Mouse (Mus musculus): ENCODE results near the gene Pak7. TPM values are rescaled to one million over a fixed set of nuclear protein-coding genes. Genes with fewer than 3 reads are reported as not detected.
A peak's percentile ranks its signal among the peaks of the same experiment; 100 is the strongest.
"Not testable (repeated sequence)": the region's sequence is repeated elsewhere in the genome, so short reads cannot be mapped to it uniquely, and the experiment has no call there.

Gene Pak7
- polyA plus RNA-seq (2016; fragmentation: Nextera tagmentation; extraction: Ambion mirVana) = 0.21 and 0.80 TPM in 2 replicates

- peaks cover 15% of the 10 kb centered on the region; the same call in 1 of the 2 replicates for H3K27me3 ChIP-seq (ENCODE audit: insufficient read depth, poor library complexity, severe bottlenecking)
- under 1% methylated on average over 39 of the region's 39 CpGs for WGBS
- H3K4me1 ChIP-seq = peaks cover 13% of the 10 kb centered on the region
- no peaks in the 10 kb centered on the region for H3K9me3 ChIP-seq
- H3K4me3 ChIP-seq = peak within 1 kb of the TSS; percentile 71
- H3K36me3 ChIP-seq = no peaks in the 10 kb centered on the region
- H3K27ac ChIP-seq = peak within 1 kb of the TSS; percentile 44; the same call in 1 of the 2 replicates
- DNase-seq (ENCODE audit: low spot score) = peak; percentile 89
Measured at GRCm38 (mm10) chr2:136387181-136388131, at the start of gene Pak7. TSS of gene Pak7 (minus strand) at chr2:136387967.

GRCm38 (mm10) chr2:136425561-136425960 lies 37.8 kb upstream of the Pak7 start:
- Histone ChIP-seq H3K9me3 (no peaks in the 10 kb centered on the region), H3K36me3 (no peaks in the 10 kb centered on the region), H3K4me3 (no peak overlapping the region), H3K27ac (no peak overlapping the region), H3K4me1 (no peaks in the 10 kb centered on the region), H3K27me3 (ENCODE audit: insufficient read depth, poor library complexity, severe bottlenecking) (no peaks in the 10 kb centered on the region)
- WGBS = 71% methylated on average over 6 of the region's 6 CpGs
- no peak for DNase-seq (ENCODE audit: low spot score)

DNA sequence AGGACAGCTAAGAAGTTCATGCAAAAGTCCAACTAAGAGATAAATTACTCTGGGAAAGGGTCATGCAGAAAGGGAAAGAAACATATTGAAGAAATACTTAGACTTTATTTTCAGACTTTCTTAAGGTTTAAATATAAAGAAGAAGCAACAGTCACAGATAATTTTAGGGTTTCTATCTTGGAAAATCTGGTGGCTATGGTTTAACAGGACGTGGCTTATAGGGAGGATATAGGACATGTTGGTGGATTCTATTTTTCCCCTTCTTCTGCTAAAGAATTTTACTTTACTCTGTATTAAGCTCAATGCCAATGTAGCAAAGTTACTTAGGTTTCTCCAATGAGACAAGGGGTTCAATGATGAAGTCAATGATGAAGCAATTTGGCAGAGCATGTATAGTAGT lies 31.8 kb upstream of the Pak7 start:
- Histone ChIP-seq H3K27ac (no peak overlapping the region), H3K9me3 (no peaks in the 10 kb centered on the region), H3K4me1 (no peaks in the 10 kb centered on the region), H3K27me3 (ENCODE audit: insufficient read depth, poor library complexity, severe bottlenecking) (no peaks in the 10 kb centered on the region), H3K4me3 (no peak overlapping the region), H3K36me3 (no peaks in the 10 kb centered on the region)
- no peak for DNase-seq (ENCODE audit: low spot score)
- WGBS = 76% methylated on average over 1 of the region's 1 CpGs

DNA sequence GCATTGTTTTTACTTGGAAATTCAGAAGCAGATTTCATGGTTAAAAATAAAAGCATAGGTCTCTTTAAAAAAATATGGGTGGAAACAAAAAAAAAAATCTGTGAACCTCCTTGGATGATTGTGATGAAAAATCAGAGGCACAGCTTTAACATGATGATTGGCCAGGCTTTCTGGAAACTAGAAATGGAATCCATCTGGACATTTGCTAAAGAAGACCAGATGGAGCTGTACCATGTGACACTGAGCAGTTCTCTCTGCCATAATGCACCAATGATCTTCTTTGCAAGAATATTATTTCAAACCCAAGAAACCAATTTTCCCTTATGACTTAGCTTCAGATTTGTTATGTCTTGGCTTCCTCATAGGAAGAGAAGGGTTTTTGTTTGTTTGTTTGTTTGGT lies 28.6 kb upstream of the Pak7 start:
- no peak for DNase-seq (ENCODE audit: low spot score)
- H3K27ac ChIP-seq = no peak overlapping the region
- H3K4me3 ChIP-seq = no peak overlapping the region
- no peaks in the 10 kb centered on the region for H3K9me3 ChIP-seq
- H3K4me1 ChIP-seq = no peaks in the 10 kb centered on the region
- no peaks in the 10 kb centered on the region for H3K27me3 ChIP-seq (ENCODE audit: insufficient read depth, poor library complexity, severe bottlenecking)
- H3K36me3 ChIP-seq = no peaks in the 10 kb centered on the region

GRCm38 (mm10) chr2:136402587-136402986 lies 14.8 kb upstream of the Pak7 start:
- DNase-seq (ENCODE audit: low spot score) = no peak
- H3K27ac ChIP-seq = no peak overlapping the region
- H3K27me3 ChIP-seq (ENCODE audit: insufficient read depth, poor library complexity, severe bottlenecking) = no peaks in the 10 kb centered on the region
- no peaks in the 10 kb centered on the region for H3K9me3 ChIP-seq
- 74% methylated on average over 4 of the region's 4 CpGs for WGBS
- no peaks in the 10 kb centered on the region for H3K36me3 ChIP-seq
- H3K4me3 ChIP-seq = no peak overlapping the region
- no peaks in the 10 kb centered on the region for H3K4me1 ChIP-seq

GRCm38 (mm10) chr2:136375318-136375717 lies 12.4 kb downstream of the Pak7 start:
- no peaks in the 10 kb centered on the region for H3K36me3 ChIP-seq
- no peaks in the 10 kb centered on the region for H3K4me1 ChIP-seq
- H3K4me3 ChIP-seq = no peak overlapping the region
- no peaks in the 10 kb centered on the region for H3K9me3 ChIP-seq
- DNase-seq (ENCODE audit: low spot score) = no peak
- no peaks in the 10 kb centered on the region for H3K27me3 ChIP-seq (ENCODE audit: insufficient read depth, poor library complexity, severe bottlenecking)
- 55% methylated on average over 3 of the region's 3 CpGs for WGBS
- H3K27ac ChIP-seq = no peak overlapping the region

GRCm38 (mm10) chr2:136372361-136372760 lies 15.4 kb downstream of the Pak7 start:
- no peak overlapping the region for H3K4me3 ChIP-seq
- WGBS = 74% methylated on average over 1 of the region's 1 CpGs
- no peaks in the 10 kb centered on the region for H3K36me3 ChIP-seq
- DNase-seq (ENCODE audit: low spot score) = no peak
- no peak overlapping the region for H3K27ac ChIP-seq
- no peaks in the 10 kb centered on the region for H3K27me3 ChIP-seq (ENCODE audit: insufficient read depth, poor library complexity, severe bottlenecking)
- no peaks in the 10 kb centered on the region for H3K4me1 ChIP-seq
- H3K9me3 ChIP-seq = no peaks in the 10 kb centered on the region

- WGBS = 75% methylated on average over 2 of the region's 2 CpGs
Measured at GRCm38 (mm10) chr2:136351393-136352096, 36.2 kb downstream of the Pak7 start.

DNA sequence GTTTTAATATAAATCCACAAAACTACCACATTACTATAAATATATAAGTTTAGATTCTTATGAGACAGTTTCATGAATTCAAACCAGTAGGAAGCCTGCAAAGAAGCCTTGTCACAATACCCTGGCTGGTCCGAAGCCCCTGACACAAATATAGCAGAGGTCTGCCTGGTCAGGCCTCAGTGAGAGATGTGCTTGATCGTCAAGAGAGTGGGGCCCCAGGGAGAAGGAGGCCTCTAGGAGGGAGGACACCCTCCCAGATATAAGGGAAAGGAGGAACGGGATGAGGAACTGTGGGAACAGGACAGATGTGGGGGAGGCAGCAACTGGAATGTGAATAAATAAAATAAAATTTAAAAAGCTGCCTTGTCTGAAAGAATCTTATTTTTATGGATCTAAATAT lies 37.3 kb downstream of the Pak7 start:
- Histone ChIP-seq H3K27ac (no peak overlapping the region), H3K27me3 (ENCODE audit: insufficient read depth, poor library complexity, severe bottlenecking) (no peaks in the 10 kb centered on the region), H3K4me3 (no peak overlapping the region), H3K36me3 (no peaks in the 10 kb centered on the region), H3K9me3 (no peaks in the 10 kb centered on the region), H3K4me1 (no peaks in the 10 kb centered on the region)
- DNase-seq (ENCODE audit: low spot score) = no peak
- 52% methylated on average over 3 of the region's 3 CpGs for WGBS

More at GRCm38 (mm10) chr2:136351393-136352096, 36.2 kb downstream of the Pak7 start:
- no peaks in the 10 kb centered on the region for H3K9me3 ChIP-seq
- no peaks in the 10 kb centered on the region for H3K27me3 ChIP-seq (ENCODE audit: insufficient read depth, poor library complexity, severe bottlenecking)
- no peak overlapping the region for H3K4me3 ChIP-seq
- H3K27ac ChIP-seq = no peak overlapping the region
- H3K4me1 ChIP-seq = no peaks in the 10 kb centered on the region
- DNase-seq (ENCODE audit: low spot score) = no peak
- H3K36me3 ChIP-seq = no peaks in the 10 kb centered on the region

DNA sequence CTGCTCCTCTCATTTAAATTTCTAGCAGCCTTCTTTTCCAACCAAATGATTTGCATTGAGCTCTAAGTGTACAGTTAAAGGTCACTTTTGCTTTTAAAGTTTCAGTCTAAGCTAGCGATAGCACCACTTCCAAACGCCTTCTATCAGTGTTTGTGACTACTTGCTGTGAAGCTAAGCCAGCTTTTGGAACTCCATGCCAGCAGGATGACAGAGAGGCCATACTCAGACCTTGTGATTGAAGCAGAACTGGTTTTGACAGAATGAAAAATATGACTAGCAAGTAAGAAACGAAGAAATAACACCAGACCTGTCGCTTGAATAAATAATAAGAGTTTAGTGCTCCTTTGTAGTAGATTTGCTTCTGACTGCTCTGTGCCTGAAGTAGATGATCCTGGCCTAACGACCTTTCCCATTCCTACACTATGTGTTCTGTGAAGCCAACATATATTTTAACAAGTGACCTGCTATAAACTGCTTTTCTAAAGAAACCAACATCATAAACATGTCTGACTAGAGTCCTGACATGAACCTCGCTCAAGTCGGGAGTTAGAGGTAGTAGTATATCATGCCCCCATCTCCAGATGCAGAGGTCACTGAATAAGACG lies 38.0 kb downstream of the Pak7 start:
- Histone ChIP-seq H3K27ac (no peak overlapping the region), H3K36me3 (no peaks in the 10 kb centered on the region), H3K27me3 (ENCODE audit: insufficient read depth, poor library complexity, severe bottlenecking) (no peaks in the 10 kb centered on the region), H3K4me1 (no peaks in the 10 kb centered on the region), H3K9me3 (no peaks in the 10 kb centered on the region), H3K4me3 (no peak overlapping the region)
- no peak for DNase-seq (ENCODE audit: low spot score)
- 77% methylated on average over 8 of the region's 8 CpGs for WGBS

GRCm38 (mm10) chr2:136344240-136344780 lies 43.5 kb downstream of the Pak7 start:
- not testable (repeated sequence) for DNase-seq (ENCODE audit: low spot score); H3K27me3 ChIP-seq (ENCODE audit: insufficient read depth, poor library complexity, severe bottlenecking); H3K4me3 ChIP-seq; H3K4me1 ChIP-seq; H3K36me3 ChIP-seq; H3K27ac ChIP-seq; H3K9me3 ChIP-seq
- WGBS = 81% methylated on average over 4 of the region's 4 CpGs

DNA sequence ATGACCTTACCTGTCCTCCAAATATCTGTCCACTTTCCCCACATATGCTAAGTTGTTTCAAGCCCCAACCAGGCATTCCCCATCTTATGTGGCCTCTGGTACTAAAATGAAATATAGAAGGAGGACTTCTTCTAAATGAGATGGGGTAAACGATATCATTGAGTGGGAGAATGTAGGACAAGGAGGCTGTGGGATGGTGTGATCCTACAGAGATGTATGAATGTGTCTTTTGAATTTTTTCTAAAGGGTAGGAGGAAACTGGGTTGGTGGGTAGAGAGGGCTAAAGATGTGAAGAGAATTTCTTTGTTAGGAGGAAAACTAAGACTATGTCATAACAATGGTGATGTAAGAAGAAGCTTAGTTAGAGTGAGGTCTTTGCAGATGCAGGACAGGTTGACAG lies 57.8 kb downstream of the Pak7 start:
- no peak for DNase-seq (ENCODE audit: low spot score)
- Histone ChIP-seq H3K9me3 (no peaks in the 10 kb centered on the region), H3K4me1 (no peaks in the 10 kb centered on the region), H3K27me3 (ENCODE audit: insufficient read depth, poor library complexity, severe bottlenecking) (no peaks in the 10 kb centered on the region), H3K27ac (no peak overlapping the region), H3K4me3 (no peak overlapping the region), H3K36me3 (no peaks in the 10 kb centered on the region)
- 72% methylated on average over 1 of the region's 1 CpGs for WGBS

- H3K4me1 ChIP-seq = no peaks in the 10 kb centered on the region
- no peak for DNase-seq (ENCODE audit: low spot score)
- no peak overlapping the region for H3K27ac ChIP-seq
- H3K4me3 ChIP-seq = no peak overlapping the region
- WGBS = 81% methylated on average over 4 of the region's 4 CpGs
- no peaks in the 10 kb centered on the region for H3K36me3 ChIP-seq
- H3K9me3 ChIP-seq = no peaks in the 10 kb centered on the region
- H3K27me3 ChIP-seq (ENCODE audit: insufficient read depth, poor library complexity, severe bottlenecking) = no peaks in the 10 kb centered on the region
Measured at GRCm38 (mm10) chr2:136325646-136326045, 62.1 kb downstream of the Pak7 start.

Measured in heart, embryonic 10.5 days (tissue).